Mouse (Mus musculus): ENCODE data around the gene Rapgef6.

- TF ChIP-seq POLR2A (IDR thresholded peaks at IDR 0.05; ENCODE audit: insufficient read depth, low read depth, low read length), result no peak
- peak; percentile 53 for TF ChIP-seq CTCF (IDR thresholded peaks at IDR 0.05)
Measured at GRCm38 (mm10) chr11:54727327-54727901, 204.8 kb downstream of the Rapgef6 start.

Measured in heart, adult 2 months (tissue).